Mouse (Mus musculus): Measurements from ENCODE around the gene Cyp24a1. TPM values are rescaled to one million over a fixed set of nuclear protein-coding genes. Genes with fewer than 3 reads are reported as not detected.

The Cyp24a1 gene
- polyA plus RNA-seq (2017; shearing (Covaris generic)): not detected

DNA sequence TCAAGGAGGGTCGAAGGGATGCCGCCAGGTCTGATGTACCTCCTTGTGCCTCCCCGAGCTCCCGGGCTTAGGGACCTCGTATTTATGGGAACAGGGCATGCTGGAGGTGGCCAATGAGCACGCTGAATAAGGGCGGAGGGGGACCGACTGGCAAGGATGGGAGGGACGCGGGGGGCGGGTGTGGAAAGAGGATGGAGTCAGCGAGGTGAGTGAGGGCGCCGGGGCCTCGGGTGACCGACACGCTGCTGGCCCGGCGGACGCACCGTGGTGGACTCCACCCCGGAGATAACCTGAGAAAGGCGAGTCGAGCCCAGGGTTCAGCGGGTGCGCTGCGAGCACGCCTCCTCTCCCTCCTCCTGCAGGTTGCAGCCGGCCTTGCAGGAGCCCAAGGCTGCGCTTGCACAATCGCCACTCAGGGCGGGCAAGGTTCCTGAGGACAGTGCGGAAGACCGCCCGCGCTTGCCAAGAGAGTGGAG lies at the start of gene Cyp24a1:
Cyp24a1 (minus strand) TSS at position 55 of the 476 bp plus-strand sequence.

DNA sequence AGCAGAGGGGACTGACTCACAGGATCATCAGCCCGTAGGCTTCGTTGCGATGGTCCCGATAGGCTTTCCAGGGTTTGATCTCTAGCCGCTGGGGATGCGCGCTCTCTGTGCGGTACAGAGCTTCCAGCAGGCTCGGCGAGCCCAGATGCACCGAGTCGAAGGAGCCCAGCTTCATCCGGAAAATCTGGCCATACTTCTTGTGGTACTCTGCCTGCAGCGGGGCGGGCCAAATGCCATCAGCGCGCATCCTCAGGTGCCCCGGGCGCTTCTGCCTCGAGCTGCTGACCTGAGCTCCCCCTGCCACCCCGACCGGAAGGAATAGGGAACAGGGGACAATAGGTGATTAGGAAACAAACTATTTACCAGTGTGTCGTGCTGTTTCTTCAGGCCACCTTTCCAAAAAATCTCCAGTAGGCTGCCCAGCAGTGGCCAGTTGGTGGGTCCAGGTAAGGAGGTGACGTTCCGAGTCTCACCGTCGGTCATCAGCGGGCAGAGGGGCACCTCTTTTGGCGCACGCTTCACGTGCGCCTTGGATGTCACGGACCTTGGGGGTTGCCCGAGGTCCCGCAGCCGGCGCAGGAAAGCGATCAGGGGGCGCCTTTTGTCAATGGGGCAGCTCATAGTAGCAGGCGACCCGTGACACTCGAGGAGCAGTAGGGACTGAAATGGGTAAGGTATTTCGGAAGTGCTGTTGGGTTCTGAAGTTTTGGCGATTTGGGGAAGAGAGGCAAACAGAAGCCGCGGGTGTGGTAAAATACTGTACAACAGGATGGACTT lies 603 bp downstream of the Cyp24a1 start, which contains the start of gene Pfdn4:
Pfdn4 (plus strand) TSS at position 275 of the 777 bp plus-strand sequence.

Other genes with a start within 250 kb of the Cyp24a1 start
- gene Bcas1, start 69.3 kb downstream of the Cyp24a1 start, polyA plus RNA-seq (2017; shearing (Covaris generic)): 3.0 TPM
- gene Pfdn4, start 717 bp downstream of the Cyp24a1 start, polyA plus RNA-seq (2017; shearing (Covaris generic)): 54.2 TPM
- gene 4930470P17Rik, start 104.9 kb upstream of the Cyp24a1 start, polyA plus RNA-seq (2017; shearing (Covaris generic)): not detected
- gene Dok5, start 234.7 kb upstream of the Cyp24a1 start, polyA plus RNA-seq (2017; shearing (Covaris generic)): not detected

Data from CD4-positive, CD25-positive, alpha-beta regulatory T cell, adult 9 weeks (primary cell).